Mouse (Mus musculus) urinary bladder, postnatal 14 days (tissue): ENCODE data around the gene Nelfb.

Experiments used
- DNase-seq: peaks from one replicate; pipeline ENCODE4 v3.0.0; 2021; ENCODE audit warnings: low spot score

The Nelfb gene

GRCm38 (mm10) chr2:25196172-25196954 lies 14.9 kb downstream of the Nelfb start, which contains the start of gene Tor4a:
Tor4a (minus strand) TSS chr2:25196886.
- DNase-seq = peak; percentile 82

GRCm38 (mm10) chr2:25195211-25196156 lies 15.8 kb downstream of the Nelfb start:
- peak; percentile 80 for DNase-seq

GRCm38 (mm10) chr2:25194486-25195171 lies 16.7 kb downstream of the Nelfb start:
- DNase-seq = no peak

GRCm38 (mm10) chr2:25194006-25194405 lies 17.3 kb downstream of the Nelfb start:
- DNase-seq = no peak

GRCm38 (mm10) chr2:25193330-25193770 lies 17.9 kb downstream of the Nelfb start:
- DNase-seq = peak; percentile 85

- DNase-seq = no peak
These were observed 23.4 kb downstream of the Nelfb start for GRCm38 (mm10) chr2:25187841-25188240.

GRCm38 (mm10) chr2:25186575-25186930 lies 24.7 kb downstream of the Nelfb start:
- no peak for DNase-seq

GRCm38 (mm10) chr2:25185625-25186574 lies 25.4 kb downstream of the Nelfb start:
- DNase-seq = peak; percentile 66

GRCm38 (mm10) chr2:25184496-25184895 lies 26.8 kb downstream of the Nelfb start:
- DNase-seq = no peak

- no peak for DNase-seq
These were observed 28.0 kb downstream of the Nelfb start for GRCm38 (mm10) chr2:25183336-25183735.

- DNase-seq = no peak
These were observed 28.6 kb downstream of the Nelfb start for GRCm38 (mm10) chr2:25182664-25183063.

GRCm38 (mm10) chr2:25181891-25182397 lies 29.3 kb downstream of the Nelfb start:
- no peak for DNase-seq

- peak; percentile 56 for DNase-seq
These were observed 30.1 kb downstream of the Nelfb start for GRCm38 (mm10) chr2:25180973-25181890.

- peak; percentile 96 for DNase-seq
These were observed 30.8 kb downstream of the Nelfb start, which contains the start of gene Nrarp for GRCm38 (mm10) chr2:25180478-25180903. Nrarp (plus strand) TSS chr2:25180758.

- no peak for DNase-seq
These were observed 31.6 kb downstream of the Nelfb start for GRCm38 (mm10) chr2:25179566-25180217.

- no peak for DNase-seq
These were observed 32.9 kb downstream of the Nelfb start for GRCm38 (mm10) chr2:25178285-25178972.

- DNase-seq = peak; percentile 46
These were observed 33.6 kb downstream of the Nelfb start for GRCm38 (mm10) chr2:25177685-25178084.

- DNase-seq = no peak
These were observed 34.2 kb downstream of the Nelfb start for GRCm38 (mm10) chr2:25177076-25177475.
